Mouse (Mus musculus) cerebellum, postnatal 14 days (tissue): ENCODE results near the gene Dmrt1.
A peak's percentile ranks its signal among the peaks of the same experiment; 100 is the strongest.

Experiments
- DNase-seq, 2 experiments: peaks; one replicate each; pipeline ENCODE4 v3.0.0; 2021; ENCODE audit warnings: mixed read lengths in 2 of 2

Gene Dmrt1

GRCm38 (mm10) chr19:25574431-25574830 is 69.0 kb downstream of the Dmrt1 start:
- no peak for DNase-seq

- DNase-seq: no peak
Observed at GRCm38 (mm10) chr19:25574981-25575814, 69.8 kb downstream of the Dmrt1 start.

- DNase-seq: no peak
Observed at GRCm38 (mm10) chr19:25578358-25578757, 72.9 kb downstream of the Dmrt1 start.

- DNase-seq: no peak
Observed at GRCm38 (mm10) chr19:25579440-25579839, 74.0 kb downstream of the Dmrt1 start.

- no peak for DNase-seq
Observed at GRCm38 (mm10) chr19:25597717-25598232, 92.4 kb downstream of the Dmrt1 start.

GRCm38 (mm10) chr19:25598626-25599025 is 93.2 kb downstream of the Dmrt1 start:
- DNase-seq: no peak

GRCm38 (mm10) chr19:25601966-25602365 is 96.5 kb downstream of the Dmrt1 start:
- no peak for DNase-seq

GRCm38 (mm10) chr19:25607461-25608205 is 102.2 kb downstream of the Dmrt1 start:
- no peak for DNase-seq

GRCm38 (mm10) chr19:25608206-25608580 is 102.8 kb downstream of the Dmrt1 start:
- DNase-seq: no peak

- DNase-seq: peak in 1 of 2 experiments; percentile 35
Observed at GRCm38 (mm10) chr19:25608961-25609850, 103.8 kb downstream of the Dmrt1 start.

GRCm38 (mm10) chr19:25610015-25610410 is 104.6 kb downstream of the Dmrt1 start, which contains the start of gene Dmrt3:
Gene Dmrt3, plus strand, starts transcription at chr19:25610301.
- peak in 1 of 2 experiments; percentile 33 for DNase-seq

- DNase-seq: peak in 1 of 2 experiments; percentile 38
Observed at GRCm38 (mm10) chr19:25610411-25611111, 105.1 kb downstream of the Dmrt1 start.

GRCm38 (mm10) chr19:25611116-25611515 is 105.7 kb downstream of the Dmrt1 start:
- DNase-seq: no peak

- no peak for DNase-seq
Observed at GRCm38 (mm10) chr19:25611876-25612805, 106.7 kb downstream of the Dmrt1 start.

GRCm38 (mm10) chr19:25612806-25613295 is 107.4 kb downstream of the Dmrt1 start:
- DNase-seq: no peak

- DNase-seq: no peak
Observed at GRCm38 (mm10) chr19:25613476-25614300, 108.3 kb downstream of the Dmrt1 start.

GRCm38 (mm10) chr19:25615889-25616288 is 110.5 kb downstream of the Dmrt1 start:
- no peak for DNase-seq

- DNase-seq: peak; percentile 77 to 81
Observed at GRCm38 (mm10) chr19:25622291-25623251, 117.2 kb downstream of the Dmrt1 start.
